Mouse (Mus musculus) G1E (cell line): Measurements from ENCODE around the gene Mgrn1. TPM values are rescaled to one million over a fixed set of nuclear protein-coding genes. Genes with fewer than 3 reads are reported as not detected.

Experiments
- ATAC-seq: 2 replicates; pipeline ENCODE4 v1.8.0; 2016; ENCODE audit warnings: mild to moderate bottlenecking; ENCODE audit not compliant: insufficient number of reproducible peaks, poor library complexity, low FRiP score, severe bottlenecking; ENCODE audit errors: extremely low read depth
- DNase-seq: peaks from one replicate; pipeline ENCODE4 v3.0.0; 2012; ENCODE audit warnings: low spot score
- H3K27me3 ChIP-seq: 2 replicates; pipeline ENCODE4 v1.6.1; 2012; ENCODE audit warnings: mild to moderate bottlenecking, low read length, inconsistent platforms; ENCODE audit not compliant: insufficient read depth
- H3K36me3 ChIP-seq: replicated peaks from 2 replicates; pipeline ENCODE3; 2012; ENCODE audit warnings: mild to moderate bottlenecking, inconsistent platforms
- H3K4me1 ChIP-seq: 2 replicates; pipeline ENCODE4 v1.6.1; 2012; ENCODE audit warnings: low read depth, low read length, inconsistent platforms, mixed read lengths; ENCODE audit not compliant: insufficient read depth
- H3K4me3 ChIP-seq: 2 replicates; pipeline ENCODE4 v1.5.1; 2012; ENCODE audit warnings: low read depth, mild to moderate bottlenecking, inconsistent platforms, low read length, moderate library complexity, mixed read lengths
- H3K9me3 ChIP-seq: replicated peaks from 2 replicates; pipeline ENCODE4 v1.6.1; 2012; ENCODE audit warnings: inconsistent platforms
- CTCF ChIP-seq: IDR thresholded peaks from 2 replicates; pipeline ENCODE4 v1.5.1; 2012; ENCODE audit warnings: low read depth, low read length, inconsistent platforms, mixed read lengths
- GATA1 ChIP-seq: IDR thresholded peaks from 2 replicates; pipeline ENCODE4 v1.6.1; 2012; ENCODE audit warnings: borderline replicate concordance, low read length, inconsistent platforms, mixed read lengths
- GATA2 ChIP-seq: IDR thresholded peaks from 2 replicates; pipeline ENCODE4 v1.6.1; 2012; ENCODE audit warnings: low read depth, low read length, inconsistent platforms, borderline replicate concordance
- POLR2AphosphoS5 ChIP-seq: IDR thresholded peaks from 2 replicates; pipeline ENCODE4 v1.6.1; 2012; ENCODE audit warnings: low read depth, low read length, inconsistent platforms; ENCODE audit not compliant: insufficient replicate concordance
- TAL1 ChIP-seq: conservative IDR thresholded peaks from 2 replicates; pipeline ENCODE4 v1.6.1; 2012; ENCODE audit warnings: low read depth, low read length, inconsistent platforms, mixed read lengths
- polyA plus RNA-seq: library from polyadenylated mRNA; stranded (reverse); fragments of >175 nt; gene quantifications from 2 replicates; pipeline ENCODE4 v1.2.3, GENCODE M21; 2012
- total RNA-seq, 2 experiments: library from RNA; stranded (forward) in 1 of 2; stranded (reverse) in 1 of 2; fragments of 200-1000 nt in 1 of 2; fragments of >200 nt in 1 of 2; fragmentation: Nextera tagmentation in 1 of 2; gene quantifications; 2 replicates each; pipeline ENCODE4 v1.2.3; 2014 to 2017

Mgrn1 gene
- total and polyA plus RNA-seq, 3 experiments = 16.1 to 32.1 (median 22.5) TPM

DNA sequence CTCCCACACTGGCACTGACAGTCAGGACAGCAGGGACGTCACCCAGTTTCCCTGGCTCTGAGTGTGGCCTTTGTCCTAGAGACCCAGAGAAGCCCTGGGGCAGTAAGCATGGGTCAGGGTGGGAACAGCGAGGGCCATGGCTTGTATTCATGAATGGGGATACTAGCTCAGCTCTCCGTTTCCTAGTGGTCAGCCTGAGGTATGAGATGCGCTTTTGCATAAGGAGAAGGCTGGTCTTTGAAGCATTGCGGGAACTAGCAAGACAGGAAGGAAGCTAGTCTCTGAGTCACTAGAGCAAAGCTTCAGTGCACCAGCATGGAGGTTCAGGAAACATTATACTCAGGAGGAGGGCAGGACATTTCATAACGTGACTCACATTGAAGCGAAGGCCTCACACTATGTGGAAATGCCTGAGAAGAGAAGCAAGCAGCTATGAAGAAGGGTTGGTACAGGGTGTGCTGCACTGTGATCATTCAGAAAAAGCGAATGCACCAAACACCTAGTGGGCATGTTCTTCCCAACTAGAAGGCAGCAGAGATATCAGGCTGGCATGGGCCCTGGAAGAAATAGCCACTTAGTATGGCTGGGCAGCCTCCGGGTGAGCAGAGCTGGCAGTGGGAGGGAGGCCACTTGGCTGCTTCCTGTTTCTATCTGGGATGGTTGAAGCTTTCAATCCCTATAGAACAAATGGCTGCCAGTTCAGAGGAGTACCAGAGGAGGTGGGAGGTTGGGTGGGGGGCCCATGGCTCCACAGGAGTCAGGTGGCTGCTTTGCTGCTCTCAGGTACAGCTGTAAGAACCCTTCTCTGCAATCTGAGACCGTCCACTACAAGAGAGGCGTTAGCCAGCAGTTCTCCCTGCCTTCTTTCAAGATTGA is 27.1 kb downstream of the Mgrn1 start:
- Histone ChIP-seq H3K4me1 (peaks cover 18% of the 10 kb centered on the region), H3K36me3 (peaks cover 82% of the 10 kb centered on the region), H3K9me3 (no peaks in the 10 kb centered on the region), H3K27me3 (no peaks in the 10 kb centered on the region), H3K4me3 (no peak overlapping the region)
- DNase-seq (no peak), ATAC-seq (no peak)
- no peak for TF ChIP-seq CTCF
- no peak for TF ChIP-seq GATA1
- TF ChIP-seq TAL1 = no peak
- no peak for TF ChIP-seq POLR2AphosphoS5
- no peak for TF ChIP-seq GATA2

DNA sequence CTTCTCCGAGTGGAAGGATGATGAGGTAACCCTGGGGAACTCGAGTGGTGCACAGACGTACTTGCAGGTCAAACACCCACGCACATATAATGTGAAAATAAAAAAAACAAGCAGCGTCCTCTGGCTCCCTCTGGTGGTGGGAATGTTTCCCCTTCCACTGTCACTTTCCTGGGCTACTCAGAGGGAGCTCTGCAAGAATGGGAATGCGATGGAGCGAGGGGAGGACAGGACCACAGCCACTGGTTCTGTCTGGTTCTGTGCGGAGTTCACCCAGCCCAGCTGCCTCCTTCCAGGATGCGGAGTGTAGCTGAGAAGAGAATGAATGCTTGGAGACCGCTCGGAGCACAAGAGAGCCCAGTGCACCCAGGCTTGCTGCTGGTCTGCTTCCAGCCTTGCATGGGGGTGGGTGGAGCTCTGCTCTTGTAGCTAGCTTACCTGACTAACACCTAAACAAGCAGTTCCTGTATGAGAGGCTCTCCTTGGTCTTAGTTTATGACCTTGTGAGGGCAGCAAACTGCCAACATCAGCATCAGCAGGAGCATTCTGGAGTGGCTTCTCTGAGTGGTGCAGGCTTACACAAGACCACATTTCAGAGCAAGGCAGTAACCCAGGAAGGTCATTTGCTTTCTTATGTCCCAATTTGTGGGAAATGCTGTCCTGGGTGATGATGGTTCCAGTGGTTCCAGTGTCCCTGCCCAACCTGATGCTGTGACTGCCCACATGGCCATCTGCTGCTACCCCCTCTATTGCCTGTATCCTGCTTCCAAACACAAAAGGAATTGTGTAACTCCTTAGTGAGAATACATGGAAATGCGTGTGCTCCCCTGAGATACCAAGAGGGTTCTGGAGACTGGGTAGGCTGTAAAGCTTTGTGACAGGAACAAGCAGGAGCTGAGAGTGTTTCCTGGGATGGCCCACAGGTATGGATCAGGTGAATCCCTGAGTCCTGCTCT is 28.0 kb downstream of the Mgrn1 start:
- Histone ChIP-seq H3K4me1 (peaks cover 15% of the 10 kb centered on the region), H3K4me3 (no peak overlapping the region), H3K36me3 (peaks cover 80% of the 10 kb centered on the region), H3K9me3 (no peaks in the 10 kb centered on the region), H3K27me3 (no peaks in the 10 kb centered on the region)
- no peak for DNase-seq
- ATAC-seq = peak; percentile 52; the same call in 1 of the 2 replicates
- TF ChIP-seq POLR2AphosphoS5 (no peak), CTCF (peak; percentile 89)

DNA sequence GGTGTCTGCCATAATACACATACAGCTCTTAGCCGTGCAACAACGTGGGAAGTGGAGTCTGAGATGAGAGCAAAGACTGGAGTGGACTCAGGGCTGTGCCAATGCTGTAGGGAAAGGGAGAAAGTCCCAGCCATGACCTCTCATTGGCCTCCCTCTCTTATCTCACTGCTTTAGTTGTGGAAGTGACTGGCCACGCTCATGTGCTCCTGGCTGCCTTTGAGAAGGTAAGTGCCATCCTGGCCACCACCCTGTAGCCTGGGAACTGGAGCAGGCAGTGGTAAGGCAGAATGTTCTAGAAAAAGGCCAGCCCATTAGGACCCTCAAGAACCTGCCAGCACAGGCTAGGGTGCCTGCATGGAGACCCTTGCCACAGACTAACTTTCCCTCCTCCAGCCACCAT is 29.9 kb downstream of the Mgrn1 start:
- H3K4me3 ChIP-seq = no peak overlapping the region
- no peak for DNase-seq
- no peak for ATAC-seq
- no peak for TF ChIP-seq TAL1
- TF ChIP-seq GATA2 = no peak
- TF ChIP-seq GATA1 = no peak
- TF ChIP-seq CTCF = no peak
- no peak for TF ChIP-seq POLR2AphosphoS5
- no peaks in the 10 kb centered on the region for H3K27me3 ChIP-seq
- H3K36me3 ChIP-seq = peaks cover 78% of the 10 kb centered on the region
- no peaks in the 10 kb centered on the region for H3K9me3 ChIP-seq
- H3K4me1 ChIP-seq = peaks cover 15% of the 10 kb centered on the region

DNA sequence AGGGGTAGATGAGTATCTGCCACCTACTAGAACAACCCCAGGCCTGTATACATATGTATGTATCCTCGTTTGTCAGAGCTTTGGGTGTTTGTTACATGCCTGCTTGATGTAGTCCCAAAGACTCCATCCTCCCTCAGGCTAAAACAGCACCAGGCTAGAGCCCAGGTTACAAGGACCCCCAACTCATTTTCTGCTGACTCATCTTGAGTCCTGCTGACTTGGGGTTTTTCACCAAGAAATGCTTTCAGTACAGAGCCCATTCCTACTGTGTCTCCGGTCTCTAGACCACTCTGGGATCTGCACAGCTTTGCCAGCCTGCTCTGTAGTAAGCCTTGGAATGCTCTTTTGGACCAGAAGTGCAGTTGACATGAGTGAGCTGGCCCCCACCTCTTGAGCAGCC is 30.6 kb downstream of the Mgrn1 start:
- no peaks in the 10 kb centered on the region for H3K27me3 ChIP-seq
- H3K4me1 ChIP-seq = peaks cover 15% of the 10 kb centered on the region
- H3K9me3 ChIP-seq = no peaks in the 10 kb centered on the region
- DNase-seq (no peak), ATAC-seq (no peak)
- no peak for TF ChIP-seq CTCF
- no peak for TF ChIP-seq GATA2
- no peak for TF ChIP-seq POLR2AphosphoS5
- no peak for TF ChIP-seq GATA1
- no peak for TF ChIP-seq TAL1
- H3K36me3 ChIP-seq = peaks cover 74% of the 10 kb centered on the region
- no peak overlapping the region for H3K4me3 ChIP-seq

DNA sequence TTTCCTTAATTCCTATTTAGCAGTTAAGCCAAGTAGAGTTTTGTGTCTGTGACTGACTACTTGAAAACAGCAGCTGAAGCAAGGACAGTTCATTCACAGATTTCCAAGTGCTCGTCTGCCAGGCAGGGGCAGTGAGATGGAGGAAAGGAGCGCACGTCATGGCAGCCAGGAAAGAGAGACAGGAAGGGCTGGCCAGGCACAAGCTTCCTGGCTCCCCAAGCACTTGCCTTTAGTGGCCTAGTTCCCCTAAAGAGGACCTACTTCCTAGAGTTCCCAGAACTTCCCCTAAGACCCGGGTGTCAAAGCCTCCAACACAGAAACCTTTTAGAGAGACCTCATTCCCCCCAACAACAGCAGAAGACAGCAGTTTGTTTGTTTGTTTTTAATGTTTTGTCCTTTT is 34.5 kb downstream of the Mgrn1 start:
- H3K9me3 ChIP-seq = no peaks in the 10 kb centered on the region
- no peak overlapping the region for H3K4me3 ChIP-seq
- peaks cover 74% of the 10 kb centered on the region for H3K36me3 ChIP-seq
- TF ChIP-seq POLR2AphosphoS5 (no peak), GATA1 (no peak), CTCF (no peak), GATA2 (no peak), TAL1 (no peak)
- H3K27me3 ChIP-seq = no peaks in the 10 kb centered on the region
- no peak for ATAC-seq
- peaks cover 2% of the 10 kb centered on the region; the same call in 1 of the 2 replicates for H3K4me1 ChIP-seq
- no peak for DNase-seq

DNA sequence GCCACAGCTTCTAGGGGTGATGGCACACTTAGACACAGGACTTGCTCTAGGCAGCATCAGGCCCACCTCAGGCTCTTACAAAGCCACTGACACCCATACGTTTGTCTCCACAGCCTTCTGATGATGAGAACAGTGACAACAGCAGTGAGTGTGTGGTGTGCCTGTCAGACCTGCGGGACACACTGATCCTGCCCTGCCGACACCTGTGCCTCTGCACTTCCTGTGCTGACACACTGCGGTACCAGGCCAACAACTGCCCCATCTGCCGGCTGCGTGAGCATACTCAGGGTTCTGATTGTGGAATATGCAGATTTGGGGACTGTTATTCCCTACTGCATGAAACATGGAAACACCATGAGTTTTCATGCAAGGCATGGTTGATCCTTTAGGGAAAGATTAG is 36.4 kb downstream of the Mgrn1 start:
- no peak overlapping the region for H3K4me3 ChIP-seq
- no peaks in the 10 kb centered on the region for H3K9me3 ChIP-seq
- H3K4me1 ChIP-seq = no peaks in the 10 kb centered on the region
- no peaks in the 10 kb centered on the region for H3K27me3 ChIP-seq
- peaks cover 80% of the 10 kb centered on the region for H3K36me3 ChIP-seq
- no peak for DNase-seq
- TF ChIP-seq TAL1 (no peak), GATA2 (no peak), POLR2AphosphoS5 (no peak), GATA1 (no peak), CTCF (no peak)
- ATAC-seq = no peak
